Mouse (Mus musculus): Measurements from ENCODE around the gene Rnf114. TPM values are rescaled to one million over a fixed set of nuclear protein-coding genes. Genes with fewer than 3 reads are reported as not detected.

Gene Rnf114
- polyA plus RNA-seq, 1 experiment from 2014 or later = 83.2 TPM

- Histone ChIP-seq H3K4me1 (ENCODE audit: control insufficient read depth, insufficient read depth, low read length) (no peaks in the 10 kb centered on the region), H3K36me3 (ENCODE audit: control insufficient read depth, insufficient read depth, low read length) (peaks cover 48% of the 10 kb centered on the region), H3K27me3 (ENCODE audit: control insufficient read depth, insufficient read depth, low read length) (no peaks in the 10 kb centered on the region), H3K9me3 (ENCODE audit: control insufficient read depth, low read depth, low read length) (no peaks in the 10 kb centered on the region), H3K9ac (replicated peaks; ENCODE audit: low read depth, low read length) (no peak overlapping the region), H3K27ac (ENCODE audit: low read length) (no peak overlapping the region), H3K4me3 (ENCODE audit: low read depth, low read length) (no peak overlapping the region), H3K4me2 (replicated peaks; ENCODE audit: low read depth, low read length) (no peak overlapping the region)
- 64% methylated on average over 5 of the region's 5 CpGs for whole genome bisulfite sequencing
- no peak for ATAC-seq (ENCODE audit: insufficient number of reproducible peaks, insufficient read depth, low FRiP score, low read depth)
Observed at GRCm38 (mm10) chr2:167467214-167467613, 25.2 kb upstream of the Rnf114 start.

- no peak overlapping the region for H3K4me2 ChIP-seq (replicated peaks; ENCODE audit: low read depth, low read length)
- H3K36me3 ChIP-seq (ENCODE audit: control insufficient read depth, insufficient read depth, low read length) = peaks cover 53% of the 10 kb centered on the region
- WGBS = 81% methylated on average over 6 of the region's 6 CpGs
- no peaks in the 10 kb centered on the region for H3K27me3 ChIP-seq (ENCODE audit: control insufficient read depth, insufficient read depth, low read length)
- ATAC-seq (ENCODE audit: insufficient number of reproducible peaks, insufficient read depth, low FRiP score, low read depth) = no peak
- H3K4me1 ChIP-seq (ENCODE audit: control insufficient read depth, insufficient read depth, low read length) = no peaks in the 10 kb centered on the region
- H3K27ac ChIP-seq (ENCODE audit: low read length) = no peak overlapping the region
- H3K9me3 ChIP-seq (ENCODE audit: control insufficient read depth, low read depth, low read length) = no peaks in the 10 kb centered on the region
- H3K4me3 ChIP-seq (ENCODE audit: low read depth, low read length) = no peak overlapping the region
- no peak overlapping the region for H3K9ac ChIP-seq (replicated peaks; ENCODE audit: low read depth, low read length)
Observed at GRCm38 (mm10) chr2:167468444-167468843, 24.0 kb upstream of the Rnf114 start.

- peaks cover 3% of the 10 kb centered on the region; the same call in 1 of the 2 replicates for H3K4me1 ChIP-seq (ENCODE audit: control insufficient read depth, insufficient read depth, low read length)
- H3K9ac ChIP-seq (replicated peaks; ENCODE audit: low read depth, low read length) = no peak overlapping the region
- no peak overlapping the region for H3K4me3 ChIP-seq (ENCODE audit: low read depth, low read length)
- H3K27me3 ChIP-seq (ENCODE audit: control insufficient read depth, insufficient read depth, low read length) = no peaks in the 10 kb centered on the region
- no peak overlapping the region for H3K27ac ChIP-seq (ENCODE audit: low read length)
- 92% methylated on average over 3 of the region's 3 CpGs for WGBS
- peaks cover 61% of the 10 kb centered on the region for H3K36me3 ChIP-seq (ENCODE audit: control insufficient read depth, insufficient read depth, low read length)
- H3K4me2 ChIP-seq (replicated peaks; ENCODE audit: low read depth, low read length) = no peak overlapping the region
- no peaks in the 10 kb centered on the region for H3K9me3 ChIP-seq (ENCODE audit: control insufficient read depth, low read depth, low read length)
- no peak for ATAC-seq (ENCODE audit: insufficient number of reproducible peaks, insufficient read depth, low FRiP score, low read depth)
Observed at GRCm38 (mm10) chr2:167470611-167471010, 21.8 kb upstream of the Rnf114 start.

- Histone ChIP-seq H3K4me2 (replicated peaks; ENCODE audit: low read depth, low read length) (no peak overlapping the region), H3K27ac (ENCODE audit: low read length) (no peak overlapping the region), H3K4me1 (ENCODE audit: control insufficient read depth, insufficient read depth, low read length) (peaks cover 12% of the 10 kb centered on the region), H3K9me3 (ENCODE audit: control insufficient read depth, low read depth, low read length) (no peaks in the 10 kb centered on the region), H3K27me3 (ENCODE audit: control insufficient read depth, insufficient read depth, low read length) (no peaks in the 10 kb centered on the region), H3K36me3 (ENCODE audit: control insufficient read depth, insufficient read depth, low read length) (peaks cover 53% of the 10 kb centered on the region), H3K9ac (replicated peaks; ENCODE audit: low read depth, low read length) (no peak overlapping the region), H3K4me3 (ENCODE audit: low read depth, low read length) (no peak overlapping the region)
- no peak for ATAC-seq (ENCODE audit: insufficient number of reproducible peaks, insufficient read depth, low FRiP score, low read depth)
- 89% methylated on average over 6 of the region's 6 CpGs for WGBS
Observed at GRCm38 (mm10) chr2:167471585-167471984, 20.9 kb upstream of the Rnf114 start.

GRCm38 (mm10) chr2:167474218-167474617 is 18.2 kb upstream of the Rnf114 start:
- Histone ChIP-seq H3K27ac (ENCODE audit: low read length) (no peak overlapping the region), H3K9ac (replicated peaks; ENCODE audit: low read depth, low read length) (no peak overlapping the region), H3K4me2 (replicated peaks; ENCODE audit: low read depth, low read length) (no peak overlapping the region), H3K4me1 (ENCODE audit: control insufficient read depth, insufficient read depth, low read length) (peaks cover 15% of the 10 kb centered on the region), H3K9me3 (ENCODE audit: control insufficient read depth, low read depth, low read length) (no peaks in the 10 kb centered on the region), H3K4me3 (ENCODE audit: low read depth, low read length) (no peak overlapping the region), H3K27me3 (ENCODE audit: control insufficient read depth, insufficient read depth, low read length) (no peaks in the 10 kb centered on the region), H3K36me3 (ENCODE audit: control insufficient read depth, insufficient read depth, low read length) (peaks cover 41% of the 10 kb centered on the region)
- no peak for ATAC-seq (ENCODE audit: insufficient number of reproducible peaks, insufficient read depth, low FRiP score, low read depth)
- WGBS = 85% methylated on average over 6 of the region's 6 CpGs

- no peak for ATAC-seq (ENCODE audit: insufficient number of reproducible peaks, insufficient read depth, low FRiP score, low read depth)
- no peak overlapping the region for H3K4me2 ChIP-seq (replicated peaks; ENCODE audit: low read depth, low read length)
- peaks cover 27% of the 10 kb centered on the region for H3K36me3 ChIP-seq (ENCODE audit: control insufficient read depth, insufficient read depth, low read length)
- H3K4me3 ChIP-seq (ENCODE audit: low read depth, low read length) = no peak overlapping the region
- peak overlapping the region; percentile 75; the same call in 1 of the 2 replicates for H3K27ac ChIP-seq (ENCODE audit: low read length)
- 77% methylated on average over 5 of the region's 5 CpGs for WGBS
- no peak overlapping the region for H3K9ac ChIP-seq (replicated peaks; ENCODE audit: low read depth, low read length)
- no peaks in the 10 kb centered on the region for H3K27me3 ChIP-seq (ENCODE audit: control insufficient read depth, insufficient read depth, low read length)
- peaks cover 15% of the 10 kb centered on the region for H3K4me1 ChIP-seq (ENCODE audit: control insufficient read depth, insufficient read depth, low read length)
- no peaks in the 10 kb centered on the region for H3K9me3 ChIP-seq (ENCODE audit: control insufficient read depth, low read depth, low read length)
Observed at GRCm38 (mm10) chr2:167475596-167475995, 16.8 kb upstream of the Rnf114 start.

- H3K4me2 ChIP-seq (replicated peaks; ENCODE audit: low read depth, low read length) = no peak overlapping the region
- no peaks in the 10 kb centered on the region for H3K27me3 ChIP-seq (ENCODE audit: control insufficient read depth, insufficient read depth, low read length)
- no peak overlapping the region for H3K4me3 ChIP-seq (ENCODE audit: low read depth, low read length)
- 25% methylated on average over 7 of the region's 7 CpGs for WGBS
- ATAC-seq (ENCODE audit: insufficient number of reproducible peaks, insufficient read depth, low FRiP score, low read depth) = peak; percentile 75; the same call in 1 of the 2 replicates
- peaks cover 15% of the 10 kb centered on the region for H3K4me1 ChIP-seq (ENCODE audit: control insufficient read depth, insufficient read depth, low read length)
- H3K9me3 ChIP-seq (ENCODE audit: control insufficient read depth, low read depth, low read length) = no peaks in the 10 kb centered on the region
- H3K36me3 ChIP-seq (ENCODE audit: control insufficient read depth, insufficient read depth, low read length) = peaks cover 24% of the 10 kb centered on the region
- no peak overlapping the region for H3K9ac ChIP-seq (replicated peaks; ENCODE audit: low read depth, low read length)
- peak overlapping the region; percentile 75 for H3K27ac ChIP-seq (ENCODE audit: low read length)
Observed at GRCm38 (mm10) chr2:167476200-167476688, 16.2 kb upstream of the Rnf114 start.

GRCm38 (mm10) chr2:167476762-167477161 is 15.7 kb upstream of the Rnf114 start:
- peak overlapping the region; percentile 75 for H3K27ac ChIP-seq (ENCODE audit: low read length)
- peaks cover 19% of the 10 kb centered on the region for H3K36me3 ChIP-seq (ENCODE audit: control insufficient read depth, insufficient read depth, low read length)
- no peaks in the 10 kb centered on the region for H3K27me3 ChIP-seq (ENCODE audit: control insufficient read depth, insufficient read depth, low read length)
- peaks cover 15% of the 10 kb centered on the region for H3K4me1 ChIP-seq (ENCODE audit: control insufficient read depth, insufficient read depth, low read length)
- no peak overlapping the region for H3K4me3 ChIP-seq (ENCODE audit: low read depth, low read length)
- WGBS = 61% methylated on average over 4 of the region's 4 CpGs
- H3K4me2 ChIP-seq (replicated peaks; ENCODE audit: low read depth, low read length) = no peak overlapping the region
- H3K9me3 ChIP-seq (ENCODE audit: control insufficient read depth, low read depth, low read length) = no peaks in the 10 kb centered on the region
- no peak for ATAC-seq (ENCODE audit: insufficient number of reproducible peaks, insufficient read depth, low FRiP score, low read depth)
- no peak overlapping the region for H3K9ac ChIP-seq (replicated peaks; ENCODE audit: low read depth, low read length)

GRCm38 (mm10) chr2:167478128-167478527 is 14.3 kb upstream of the Rnf114 start:
- Histone ChIP-seq H3K4me2 (replicated peaks; ENCODE audit: low read depth, low read length) (no peak overlapping the region), H3K36me3 (ENCODE audit: control insufficient read depth, insufficient read depth, low read length) (peaks cover 21% of the 10 kb centered on the region), H3K9ac (replicated peaks; ENCODE audit: low read depth, low read length) (no peak overlapping the region), H3K27me3 (ENCODE audit: control insufficient read depth, insufficient read depth, low read length) (no peaks in the 10 kb centered on the region), H3K4me1 (ENCODE audit: control insufficient read depth, insufficient read depth, low read length) (peaks cover 15% of the 10 kb centered on the region), H3K27ac (ENCODE audit: low read length) (no peak overlapping the region), H3K9me3 (ENCODE audit: control insufficient read depth, low read depth, low read length) (no peaks in the 10 kb centered on the region), H3K4me3 (ENCODE audit: low read depth, low read length) (no peak overlapping the region)
- no peak for ATAC-seq (ENCODE audit: insufficient number of reproducible peaks, insufficient read depth, low FRiP score, low read depth)
- WGBS = 41% methylated on average over 2 of the region's 2 CpGs
